Mouse (Mus musculus): ENCODE data around the gene Cd300ld2.

- TF ChIP-seq TCF12 (IDR thresholded peaks at IDR 0.05; ENCODE audit: low read depth, low read length) = no peak
- no peak for TF ChIP-seq TAL1 (IDR thresholded peaks at IDR 0.05; ENCODE audit: low read length)
- TF ChIP-seq HCFC1 (IDR thresholded peaks at IDR 0.05; ENCODE audit: low read depth, low read length) = no peak
- TF ChIP-seq ZC3H11A (IDR thresholded peaks at IDR 0.05; ENCODE audit: low read depth, low read length) = no peak
- TF ChIP-seq TBP (IDR thresholded peaks at IDR 0.05; ENCODE audit: low read depth, low read length) = no peak
- no peak for TF ChIP-seq POLR2A (IDR thresholded peaks at IDR 0.05; ENCODE audit: control insufficient read depth in 1 of 2, insufficient read depth in 1 of 2, low read depth in 1 of 2, low read length in 2 of 2, poor library complexity in 1 of 2)
- TF ChIP-seq BHLHE40 (IDR thresholded peaks at IDR 0.05; ENCODE audit: borderline replicate concordance, low read depth, low read length) = no peak
These were observed 36.2 kb upstream of the Cd300ld2 start for GRCm38 (mm10) chr11:115052206-115052605.

Data from MEL (cell line).